Mouse (Mus musculus): ENCODE data around the gene Calm3.

DNA sequence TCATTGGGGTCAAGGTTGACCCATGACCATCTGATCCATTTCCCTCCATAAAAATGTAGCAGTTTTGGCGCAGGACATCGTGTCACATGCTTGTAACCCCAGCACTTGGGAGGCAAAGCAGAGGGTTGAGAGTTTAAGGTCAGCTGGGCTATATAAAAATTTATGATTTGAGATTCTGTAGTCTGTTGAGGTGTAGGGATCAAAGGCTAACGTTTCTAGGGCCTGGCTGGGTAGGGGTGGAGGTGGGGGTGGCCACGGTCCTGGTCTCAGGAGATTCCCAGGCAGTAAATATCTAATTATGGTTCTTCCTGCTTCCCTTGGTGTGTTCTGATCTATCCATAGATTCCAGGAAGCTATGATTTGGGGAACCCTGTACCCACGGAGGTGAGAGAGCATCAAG lies 37.8 kb upstream of the Calm3 start:
- no peak for TF ChIP-seq CTCF (conservative IDR thresholded peaks at IDR 0.05; ENCODE audit: insufficient read depth, insufficient read length, low read depth, low read length)
- no peak for TF ChIP-seq POLR2A (IDR thresholded peaks at IDR 0.05; ENCODE audit: low read depth, low read length)
